Mouse (Mus musculus): ENCODE results near the gene Ppp2ca.
"Not testable (repeated sequence)": the region's sequence is repeated elsewhere in the genome, so short reads cannot be mapped to it uniquely, and the experiment has no call there.

Gene Ppp2ca

DNA sequence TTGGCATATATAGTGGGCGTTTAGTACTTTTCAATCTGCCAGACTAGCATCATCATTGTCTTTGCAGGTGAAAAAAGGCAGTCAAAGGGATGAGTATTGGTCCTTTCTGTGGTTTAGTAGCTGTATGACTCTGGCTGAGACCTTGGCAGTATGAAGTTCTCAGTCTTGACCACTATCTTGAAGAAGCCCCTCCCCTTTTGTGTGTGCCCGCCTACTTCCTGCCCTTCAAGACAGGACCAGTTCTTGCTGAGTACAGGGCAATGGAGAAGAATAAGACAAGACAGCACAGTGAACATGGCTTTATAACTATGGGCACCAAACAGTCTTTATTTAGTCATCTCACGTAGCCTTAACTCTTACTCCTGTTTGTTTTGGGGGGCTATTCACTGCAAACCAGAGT is 1.5 kb upstream of the Ppp2ca start:
- no peak for DNase-seq (ENCODE audit: low spot score)

DNA sequence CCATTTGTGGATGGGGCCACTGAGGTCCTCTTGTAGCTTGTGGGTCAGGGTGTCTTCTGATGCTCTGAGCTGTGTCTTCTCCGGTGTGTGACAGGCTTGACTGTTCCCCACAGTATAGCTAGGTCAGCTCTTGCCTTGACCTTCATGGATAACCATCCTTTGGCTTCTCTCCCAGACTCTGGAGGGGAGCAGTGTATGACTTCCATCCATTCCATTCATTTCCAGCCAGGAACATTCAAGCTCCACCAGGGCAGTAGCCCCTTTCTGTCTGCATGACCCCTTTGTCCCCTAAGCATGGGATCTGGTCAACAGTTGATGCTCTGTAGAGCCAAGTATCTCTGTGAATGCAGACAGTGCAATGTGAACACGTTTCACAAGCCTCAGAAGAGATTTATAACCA is 885 bp upstream of the Ppp2ca start:
- no peak for DNase-seq (ENCODE audit: low spot score)

DNA sequence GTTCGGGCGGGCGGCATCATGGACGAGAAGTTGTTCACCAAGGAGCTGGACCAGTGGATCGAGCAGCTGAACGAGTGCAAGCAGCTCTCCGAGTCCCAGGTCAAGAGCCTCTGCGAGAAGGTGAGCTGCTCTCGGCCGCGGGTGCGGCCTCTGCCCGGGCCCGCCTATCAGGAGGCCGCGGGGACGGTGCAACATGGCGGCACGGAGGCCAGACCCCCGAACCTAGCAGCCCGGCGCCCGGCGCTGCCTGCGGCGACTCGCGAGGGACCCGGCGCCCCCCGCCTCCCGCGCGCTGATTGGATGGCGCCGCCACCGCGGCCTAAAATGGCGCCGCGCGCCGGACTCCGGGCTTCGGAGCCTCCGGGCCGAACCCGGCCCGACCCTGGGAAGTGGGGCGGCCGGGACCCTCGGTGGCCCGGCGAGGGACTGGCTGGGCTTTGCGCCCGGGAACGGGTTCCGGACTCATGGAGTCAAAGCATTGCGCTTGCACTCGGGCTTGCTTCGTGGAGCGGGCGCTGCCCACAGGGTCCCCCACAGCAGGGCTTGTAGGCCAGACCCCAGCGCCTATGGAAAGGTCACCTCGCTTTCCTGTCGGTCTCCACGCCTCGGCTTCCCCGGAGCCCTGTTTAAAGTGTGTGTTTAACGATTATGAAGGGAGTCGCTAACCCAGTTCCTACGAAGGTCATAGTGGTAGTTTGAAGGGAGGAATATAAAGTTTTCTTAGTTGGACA is 715 bp downstream of the Ppp2ca start:
- peak; percentile 88 for DNase-seq (ENCODE audit: low spot score)

DNA sequence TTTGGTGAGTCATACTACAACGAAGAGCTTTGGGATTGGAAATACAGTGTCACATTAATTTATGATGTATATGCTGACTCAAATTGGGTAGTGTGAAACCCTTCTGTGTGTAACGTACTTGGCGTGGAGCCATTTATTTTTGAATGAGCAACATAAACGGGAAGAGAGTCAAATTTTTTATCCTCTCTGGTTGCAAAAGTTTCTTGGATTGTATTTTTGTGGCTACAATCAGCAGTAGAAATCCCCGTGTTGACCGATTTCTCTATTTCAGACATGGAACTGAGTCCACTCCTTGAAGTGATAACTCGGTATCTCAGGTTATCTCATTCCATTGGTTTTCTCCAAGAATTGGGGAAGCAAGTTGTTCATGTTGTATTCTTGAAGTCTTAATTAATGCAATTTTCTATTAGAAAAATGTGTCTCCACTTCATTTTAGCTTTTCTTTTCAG is 1.3 kb downstream of the Ppp2ca start:
- DNase-seq (ENCODE audit: low spot score): no peak

DNA sequence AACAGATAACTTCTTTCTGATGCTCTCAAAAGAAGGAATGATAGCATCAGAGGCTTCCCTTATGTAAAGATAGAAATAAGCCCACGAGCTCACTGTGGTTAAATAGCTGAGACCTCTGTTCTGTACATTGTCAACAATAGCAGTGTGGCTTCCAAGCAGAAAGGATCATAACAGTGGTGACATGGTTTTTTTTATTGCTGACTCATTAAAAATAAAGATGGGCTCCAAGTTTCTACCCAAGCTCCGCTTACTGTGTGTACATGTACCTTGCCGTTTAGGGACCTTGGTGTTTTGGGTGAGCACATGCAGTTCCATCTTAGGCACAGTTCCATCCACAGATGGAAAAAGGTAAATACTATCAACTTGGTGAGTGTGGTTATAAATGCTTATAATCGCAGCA is 4.5 kb downstream of the Ppp2ca start:
- DNase-seq (ENCODE audit: low spot score): no peak

DNA sequence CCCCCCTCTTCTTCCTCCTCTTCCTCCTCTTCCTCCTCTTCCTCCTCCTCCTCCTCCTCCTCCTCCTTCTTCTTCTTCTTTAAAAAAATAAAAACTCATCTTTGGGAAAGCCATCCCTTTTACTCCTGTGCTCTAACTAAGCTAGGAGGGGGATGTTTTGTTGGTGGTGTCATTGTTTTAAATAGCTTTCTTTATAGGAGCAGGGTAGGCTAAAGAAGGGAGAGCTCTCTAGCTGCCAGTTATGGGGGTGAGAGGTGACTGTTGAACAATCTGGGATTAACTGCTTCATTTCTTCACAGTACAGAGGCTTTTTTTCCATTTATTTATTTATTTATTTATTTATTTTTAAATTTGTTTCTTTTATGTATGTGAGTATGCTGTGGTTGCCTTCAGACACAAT is 7.0 kb downstream of the Ppp2ca start:
- no peak for DNase-seq (ENCODE audit: low spot score)

DNA sequence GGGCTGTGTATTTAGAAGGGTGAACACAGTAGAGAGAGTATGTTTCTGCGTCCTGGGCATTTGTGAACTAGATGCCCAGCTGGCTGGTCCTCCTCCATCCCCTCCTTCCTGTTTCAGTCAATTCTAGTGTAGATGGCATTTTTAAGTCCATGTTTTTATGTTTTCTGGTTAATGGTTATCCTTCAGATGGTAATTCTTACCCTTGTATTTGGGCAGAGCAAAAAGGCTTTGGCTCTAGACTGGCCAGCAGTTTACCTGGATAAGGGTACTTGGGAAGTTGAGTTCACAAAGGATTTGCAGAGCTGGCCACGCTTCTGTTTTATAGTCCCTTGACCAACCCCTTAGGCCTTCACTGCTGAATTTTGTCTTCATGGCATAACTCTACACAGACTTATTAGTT is 7.6 kb downstream of the Ppp2ca start:
- no peak for DNase-seq (ENCODE audit: low spot score)

DNA sequence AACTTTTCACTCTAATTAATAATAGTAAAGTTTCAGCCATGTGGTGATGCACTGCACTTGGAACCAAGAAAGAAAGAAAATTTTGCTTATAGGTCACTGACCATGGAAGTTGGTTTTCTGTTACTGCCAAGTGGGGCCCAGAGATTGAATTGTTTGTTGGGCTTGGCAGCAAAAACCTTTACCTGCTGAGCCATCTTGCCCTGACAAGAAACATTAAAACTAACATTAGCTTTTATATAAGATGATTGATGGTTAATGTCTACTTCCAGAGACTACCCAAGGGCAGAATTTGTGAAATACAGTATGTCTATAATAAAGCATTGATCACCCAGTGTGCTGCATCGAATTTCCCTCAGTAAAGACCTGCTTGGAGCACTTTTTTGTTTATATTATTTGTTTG is 8.0 kb downstream of the Ppp2ca start:
- no peak for DNase-seq (ENCODE audit: low spot score)

DNA sequence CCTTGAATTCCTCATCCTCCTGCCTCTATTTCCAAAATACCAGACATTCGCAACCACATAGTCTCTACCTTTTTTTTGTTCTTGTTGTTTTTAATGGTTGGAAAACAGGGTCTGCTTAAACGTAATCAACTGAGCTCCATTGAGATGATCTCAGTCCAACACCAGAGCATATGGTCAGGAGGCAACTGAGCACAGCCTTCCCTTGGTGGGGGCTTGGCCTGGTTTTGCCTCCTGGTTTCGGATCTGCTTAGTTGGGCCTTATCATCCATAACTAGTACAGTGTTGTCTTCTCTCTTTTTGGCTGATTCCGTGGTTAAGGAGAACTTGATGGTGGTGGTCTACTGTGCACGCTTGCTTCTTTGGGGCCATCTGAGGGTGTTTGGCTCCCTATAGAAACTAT is 10.3 kb downstream of the Ppp2ca start:
- no peak for DNase-seq (ENCODE audit: low spot score)

DNA sequence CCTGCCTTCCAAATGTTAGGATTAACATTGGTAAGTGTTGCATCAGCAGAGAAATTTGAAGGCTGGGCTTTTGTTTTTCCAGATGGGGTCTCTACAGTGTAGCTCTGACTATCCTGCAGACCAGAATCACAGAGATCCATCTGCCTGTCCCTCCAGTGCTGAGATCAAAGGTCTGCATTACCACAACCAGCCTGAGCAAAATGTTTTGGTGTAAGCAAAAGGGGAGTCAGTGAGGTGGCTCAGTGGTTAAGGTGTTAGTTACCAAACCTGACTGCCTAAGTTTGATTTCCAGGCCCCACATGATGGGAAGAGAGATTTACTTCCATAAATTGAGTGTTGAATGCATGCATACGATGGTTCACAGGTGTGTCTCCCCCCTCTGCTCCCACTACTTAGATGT is 10.9 kb downstream of the Ppp2ca start:
- no peak for DNase-seq (ENCODE audit: low spot score)

DNA sequence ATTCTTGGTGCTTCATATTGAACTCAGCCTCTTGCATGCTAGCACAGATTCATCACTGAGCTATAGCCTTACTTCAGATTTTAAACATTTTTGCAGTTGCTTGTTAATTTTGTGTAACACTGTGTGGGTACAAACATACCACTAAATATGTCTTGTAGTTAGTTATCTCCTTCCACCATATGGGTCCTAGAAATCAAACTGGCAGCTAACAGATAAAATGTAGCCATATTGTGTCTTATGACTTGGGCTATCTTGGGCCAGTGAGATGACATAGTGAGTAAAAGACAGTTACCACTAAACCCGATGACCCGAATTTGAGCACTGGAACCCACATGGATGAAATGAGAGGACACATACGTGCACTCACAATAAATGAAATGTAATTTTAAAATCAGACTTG is 17.0 kb downstream of the Ppp2ca start:
- no peak for DNase-seq (ENCODE audit: low spot score)

DNA sequence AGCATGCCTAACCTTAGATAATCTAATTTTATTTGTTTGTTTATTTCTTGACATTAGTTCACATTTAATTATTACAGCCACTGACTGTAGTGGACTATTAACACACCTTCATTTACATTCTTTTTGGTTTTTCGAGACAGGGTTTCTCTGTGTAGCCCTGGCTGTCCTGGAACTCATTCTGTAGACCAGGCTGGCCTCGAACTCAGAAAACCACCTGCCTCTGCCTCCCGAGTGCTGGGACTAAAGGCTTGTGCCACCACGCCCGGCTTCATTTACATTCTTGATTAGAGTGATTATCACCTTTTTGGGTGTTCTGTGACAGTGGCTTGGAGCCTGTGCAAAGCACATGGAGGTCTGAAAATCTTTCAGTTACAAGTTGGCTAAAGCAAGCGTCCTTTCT is 17.6 kb downstream of the Ppp2ca start:
- not testable (repeated sequence) for DNase-seq (ENCODE audit: low spot score)

DNA sequence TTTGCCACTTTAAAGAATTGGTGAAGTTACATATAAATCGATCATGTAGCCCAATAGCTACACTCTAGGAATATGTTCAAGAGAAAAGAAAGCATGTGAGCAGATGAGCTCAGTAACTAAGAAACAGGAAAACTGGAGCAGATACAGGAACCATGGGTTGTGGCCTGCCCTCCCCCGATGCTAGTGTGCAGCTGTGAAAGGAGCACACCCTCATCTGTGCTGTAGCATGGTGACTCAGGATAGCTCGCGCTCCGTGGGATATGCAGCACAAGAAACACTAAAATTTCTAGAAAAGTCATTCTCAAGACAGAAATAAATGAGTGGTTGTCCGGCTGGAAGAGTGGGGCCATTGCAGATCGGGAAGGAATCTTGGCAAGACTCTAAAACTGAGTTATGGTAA is 18.7 kb downstream of the Ppp2ca start:
- no peak for DNase-seq (ENCODE audit: low spot score)

DNA sequence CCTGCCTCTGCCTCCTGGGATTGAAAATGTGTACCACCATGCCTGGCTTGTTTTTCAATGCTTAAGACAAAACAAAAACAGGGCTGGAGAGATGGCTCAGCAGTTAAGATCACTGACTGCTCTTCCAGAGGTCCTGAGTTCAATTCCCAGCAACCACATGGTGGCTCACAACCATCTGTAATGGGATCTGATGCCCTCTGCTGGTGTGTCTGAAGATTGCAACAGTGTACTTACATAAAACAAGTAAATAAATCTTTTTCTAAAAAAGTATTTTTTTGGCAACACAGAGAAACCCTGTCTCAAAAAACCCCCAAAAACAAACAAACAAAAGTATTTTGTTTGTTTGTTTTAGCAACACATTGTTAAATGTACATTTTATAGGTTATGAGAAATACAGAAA is 21.9 kb downstream of the Ppp2ca start:
- not testable (repeated sequence) for DNase-seq (ENCODE audit: low spot score)

DNA sequence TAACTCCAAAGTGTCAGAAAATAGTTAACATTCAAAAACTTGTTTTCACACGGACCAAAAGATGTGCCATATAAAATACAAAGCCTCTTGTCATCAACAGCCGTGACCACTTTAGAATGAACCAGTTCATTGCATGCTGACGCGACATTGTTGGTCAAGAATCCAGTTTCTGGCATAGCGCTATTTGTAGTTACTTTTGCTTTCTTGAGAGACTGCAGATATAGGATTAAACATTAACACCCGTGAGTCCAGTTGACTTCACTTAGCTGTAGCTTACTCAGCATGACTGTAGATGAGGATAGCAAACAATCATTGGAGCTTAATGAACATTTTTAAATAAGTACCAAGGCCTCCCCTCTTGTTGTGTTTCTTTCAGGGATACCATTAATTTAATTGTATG is 23.6 kb downstream of the Ppp2ca start:
- no peak for DNase-seq (ENCODE audit: low spot score)

DNA sequence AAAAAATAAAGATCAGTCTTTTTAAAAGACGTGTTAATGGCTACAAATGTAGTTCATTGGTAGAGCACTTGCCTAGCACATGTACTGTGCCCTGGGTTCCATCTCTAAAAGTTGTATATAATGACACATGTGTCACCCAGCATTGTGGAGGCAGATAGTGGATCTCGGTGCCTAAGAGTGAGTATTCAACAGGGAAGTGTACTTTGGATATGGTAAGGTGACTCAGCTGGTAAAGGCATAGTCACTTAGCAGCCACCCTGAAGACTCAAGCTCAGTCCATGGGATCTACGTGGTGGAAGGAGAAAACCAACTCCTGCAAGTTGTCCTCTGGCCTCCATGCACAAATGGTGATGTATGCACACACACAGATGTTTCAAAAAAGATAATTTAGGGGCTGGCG is 26.0 kb downstream of the Ppp2ca start:
- no peak for DNase-seq (ENCODE audit: low spot score)

DNA sequence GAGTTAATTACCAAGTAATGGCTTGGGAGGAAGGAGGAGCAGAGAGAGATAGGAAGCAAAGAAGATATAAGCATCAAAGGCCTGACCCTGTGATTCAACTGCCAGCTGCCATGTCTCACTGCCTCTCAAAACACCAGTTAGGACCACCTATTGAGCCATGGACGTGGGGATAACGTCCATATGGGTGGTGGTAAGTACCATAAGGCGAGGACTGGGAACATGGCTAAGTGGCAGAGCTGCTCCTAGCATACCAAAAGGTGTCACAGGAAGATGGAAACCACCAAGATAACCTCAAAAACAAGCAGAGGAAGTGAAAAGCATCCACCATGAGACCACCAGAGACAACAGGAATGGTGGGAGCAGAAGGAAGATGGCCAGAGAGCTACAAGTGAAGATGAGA is 28.7 kb downstream of the Ppp2ca start:
- no peak for DNase-seq (ENCODE audit: low spot score)

DNA sequence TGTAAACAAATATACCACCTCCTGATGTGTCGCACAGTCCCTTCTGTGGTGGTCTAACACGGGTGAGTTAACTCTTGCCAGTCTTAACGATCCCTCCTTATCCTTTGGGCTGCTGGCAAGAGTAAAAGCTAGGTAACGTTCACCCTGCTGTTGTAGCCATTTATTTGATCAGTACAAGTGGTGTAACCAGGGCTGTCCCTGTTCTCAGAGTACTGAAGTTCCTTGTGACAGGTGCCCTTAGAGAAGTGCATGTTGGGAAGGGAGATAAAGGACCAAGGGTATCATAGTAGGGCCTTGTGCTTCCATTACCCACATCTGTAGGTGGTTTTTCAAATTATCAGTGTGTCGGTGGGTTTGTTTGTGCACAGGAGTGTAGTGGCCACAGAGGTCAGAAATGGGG is 29.3 kb downstream of the Ppp2ca start:
- no peak for DNase-seq (ENCODE audit: low spot score)

DNA sequence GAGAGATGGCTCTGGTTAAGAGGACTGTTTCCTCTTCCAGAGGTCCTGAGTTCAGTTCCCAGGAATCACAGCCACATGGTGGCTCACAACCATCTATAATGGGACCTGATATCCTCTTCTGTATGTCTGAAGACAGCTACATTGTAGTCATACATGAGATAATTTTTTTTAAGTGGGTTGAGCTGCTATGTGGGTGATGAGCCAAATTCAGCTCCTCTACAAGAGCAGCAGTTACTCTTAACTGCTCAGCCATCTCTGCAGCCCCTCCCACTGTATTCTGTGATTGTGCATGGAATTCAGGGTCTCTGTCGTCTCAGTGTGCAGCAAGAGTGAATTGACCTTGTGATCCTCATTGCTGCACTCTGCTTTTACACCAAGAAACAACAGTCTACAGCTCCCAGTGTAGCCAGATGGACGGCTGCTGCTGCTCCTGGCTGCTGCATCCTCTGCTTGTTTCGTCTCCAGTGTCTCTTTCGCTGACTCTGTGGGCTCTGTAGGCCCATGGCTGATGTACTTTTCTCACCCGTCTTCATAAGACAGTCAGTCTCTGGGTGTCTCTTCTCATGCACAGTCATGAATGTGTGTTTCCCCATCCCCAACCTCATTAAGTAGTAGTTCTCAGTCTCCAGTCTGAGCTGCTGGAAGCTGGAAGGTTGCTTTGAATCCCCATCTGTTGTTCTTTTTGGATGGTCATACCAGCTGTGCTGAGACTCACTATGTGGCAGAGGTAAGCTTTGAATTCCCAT is 30.0 kb downstream of the Ppp2ca start:
- DNase-seq (ENCODE audit: low spot score): no peak

DNA sequence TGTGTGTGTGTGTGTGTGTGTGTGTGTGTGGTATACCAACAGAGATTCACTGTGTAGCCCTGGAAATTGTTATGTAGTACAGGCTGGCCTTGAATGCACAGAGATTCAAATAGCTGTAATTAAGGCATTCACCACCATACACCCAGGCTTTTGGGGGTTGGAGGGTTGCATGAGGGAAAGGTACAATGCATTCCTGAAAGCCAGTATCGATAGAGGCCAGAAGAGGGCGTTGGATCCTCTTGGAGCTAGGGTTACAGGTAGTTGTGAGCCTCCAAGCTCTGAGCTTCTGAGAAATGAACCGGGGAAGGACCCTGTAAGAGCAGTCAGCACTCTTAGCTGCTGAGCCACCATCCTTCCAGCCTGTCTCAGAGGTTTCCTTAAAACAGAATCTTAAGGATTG is 30.7 kb downstream of the Ppp2ca start:
- no peak for DNase-seq (ENCODE audit: low spot score)

DNA sequence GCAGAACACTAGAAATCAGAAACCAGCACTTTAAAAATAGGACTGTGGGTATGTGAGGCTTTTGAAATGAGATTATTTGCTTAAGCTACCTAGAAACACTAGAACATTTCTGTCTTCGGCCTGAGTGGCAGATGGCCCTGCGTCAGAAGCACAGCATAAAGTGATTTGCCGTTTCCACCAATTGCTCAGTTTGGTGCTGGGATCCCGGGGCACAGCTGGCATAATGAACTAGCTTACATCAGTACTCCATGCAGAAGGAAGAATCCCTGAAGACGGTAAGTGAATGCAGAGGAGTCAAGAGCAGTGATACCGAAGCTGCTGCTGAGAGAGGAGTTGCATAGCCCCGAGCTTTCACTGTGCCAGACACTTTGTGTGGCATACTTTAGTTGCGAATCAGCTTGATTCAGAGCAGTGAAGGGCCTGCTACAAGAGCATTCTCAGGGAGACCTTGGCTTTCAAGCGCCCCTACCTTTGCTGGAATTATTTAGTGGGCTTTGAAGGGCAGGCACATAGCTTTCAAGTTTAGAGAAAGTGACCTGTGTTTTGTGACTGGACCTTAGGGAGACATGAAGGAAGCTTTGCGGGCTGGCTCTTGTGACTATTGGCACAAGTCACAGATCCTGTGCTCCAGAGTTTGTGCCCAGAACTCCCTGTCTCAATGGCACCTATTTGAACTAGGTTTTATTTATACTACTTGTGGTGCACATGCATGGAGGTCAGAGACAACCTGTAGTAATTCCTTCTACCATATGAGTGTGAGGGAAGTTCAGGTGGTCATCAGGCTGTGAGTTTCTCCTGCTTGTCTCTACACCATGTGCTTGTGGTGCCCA is 31.4 kb downstream of the Ppp2ca start:
- no peak for DNase-seq (ENCODE audit: low spot score)

DNA sequence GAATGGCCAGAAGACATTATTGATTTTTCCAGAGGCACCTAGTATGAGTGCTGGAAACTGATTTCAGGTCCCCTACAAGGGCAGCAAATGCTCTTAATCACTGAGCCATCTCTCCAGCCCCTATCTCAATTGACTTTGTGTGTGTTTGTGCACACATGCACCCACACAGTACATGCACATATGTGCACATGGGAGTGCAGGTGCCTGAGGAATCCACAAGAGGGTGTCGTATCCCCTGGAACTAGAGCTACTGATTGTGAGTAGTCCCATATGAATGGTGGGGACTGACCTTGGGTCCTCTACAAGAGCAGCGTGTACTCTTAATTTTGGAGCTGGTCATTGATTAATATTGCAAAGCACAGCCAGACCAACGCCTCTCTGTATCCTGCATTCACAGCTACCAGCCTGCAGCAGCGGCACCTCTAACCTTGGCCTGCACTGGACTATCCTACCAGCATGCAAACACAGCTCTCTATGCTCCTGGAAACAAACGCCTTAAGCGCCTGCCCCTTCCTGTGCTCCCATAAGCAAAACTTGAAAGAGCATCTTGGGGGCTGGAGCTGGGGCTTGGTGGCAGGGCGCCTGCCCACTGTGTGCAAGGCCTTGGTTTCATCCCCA is 32.1 kb downstream of the Ppp2ca start:
- no peak for DNase-seq (ENCODE audit: low spot score)

Measured in embryo, embryonic 10.5 days (tissue).